Mouse (Mus musculus): Measurements from ENCODE around the gene Copa. TPM values are rescaled to one million over a fixed set of nuclear protein-coding genes. Genes with fewer than 3 reads are reported as not detected.
A peak's percentile ranks its signal among the peaks of the same experiment; 100 is the strongest.

The Copa gene
- 25.0 and 46.0 TPM in 2 replicates for polyA plus RNA-seq (2012; rRNA removed)

GRCm38 (mm10) chr1:172082101-172082898, at the start of gene Copa, which contains the start of gene Ncstn:
Gene Copa, plus strand, starts transcription at chr1:172082529.
Gene Ncstn, minus strand, starts transcription at chr1:172082795.
- Histone ChIP-seq H3K27ac (ENCODE audit: insufficient read depth, low read depth, low read length) (peak within 1 kb of the TSS; percentile 54), H3K4me1 (ENCODE audit: control insufficient read depth, insufficient read depth, insufficient read length, low read length) (peaks cover 5% of the 10 kb centered on the region), H3K4me3 (ENCODE audit: low read depth, low read length) (peak within 1 kb of the TSS; percentile 75), H3K36me3 (ENCODE audit: control insufficient read depth, insufficient read depth, low read length) (peaks cover 11% of the 10 kb centered on the region), H3K27me3 (ENCODE audit: control insufficient read depth, insufficient read depth, low read length) (no peaks in the 10 kb centered on the region)
- under 1% methylated on average over 40 of the region's 40 CpGs for WGBS
- no peak for TF ChIP-seq CTCF (IDR thresholded peaks at IDR 0.05; ENCODE audit: extremely low read depth, insufficient read length, insufficient replicate concordance, low read depth, low read length)
- peak; percentile 84; the same call in 1 of the 2 replicates for TF ChIP-seq POLR2A (IDR thresholded peaks at IDR 0.05; ENCODE audit: low read depth, low read length)

- Histone ChIP-seq H3K4me3 (ENCODE audit: low read depth, low read length) (no peak overlapping the region), H3K36me3 (ENCODE audit: control insufficient read depth, insufficient read depth, low read length) (no peaks in the 10 kb centered on the region), H3K27me3 (ENCODE audit: control insufficient read depth, insufficient read depth, low read length) (no peaks in the 10 kb centered on the region), H3K27ac (ENCODE audit: insufficient read depth, low read depth, low read length) (no peak overlapping the region), H3K4me1 (ENCODE audit: control insufficient read depth, insufficient read depth, insufficient read length, low read length) (no peaks in the 10 kb centered on the region)
- WGBS = 62% methylated on average over 8 of the region's 8 CpGs
- TF ChIP-seq POLR2A (IDR thresholded peaks at IDR 0.05; ENCODE audit: low read depth, low read length) (no peak), CTCF (IDR thresholded peaks at IDR 0.05; ENCODE audit: extremely low read depth, insufficient read length, insufficient replicate concordance, low read depth, low read length) (no peak)
Measured at GRCm38 (mm10) chr1:172046410-172046809, 35.9 kb upstream of the Copa start.

GRCm38 (mm10) chr1:172046938-172047337, 35.4 kb upstream of the Copa start:
- H3K4me3 ChIP-seq (ENCODE audit: low read depth, low read length) = no peak overlapping the region
- WGBS = 17% methylated on average over 5 of the region's 5 CpGs
- H3K36me3 ChIP-seq (ENCODE audit: control insufficient read depth, insufficient read depth, low read length) = no peaks in the 10 kb centered on the region
- no peak overlapping the region for H3K27ac ChIP-seq (ENCODE audit: insufficient read depth, low read depth, low read length)
- no peaks in the 10 kb centered on the region for H3K4me1 ChIP-seq (ENCODE audit: control insufficient read depth, insufficient read depth, insufficient read length, low read length)
- H3K27me3 ChIP-seq (ENCODE audit: control insufficient read depth, insufficient read depth, low read length) = no peaks in the 10 kb centered on the region
- TF ChIP-seq CTCF (IDR thresholded peaks at IDR 0.05; ENCODE audit: extremely low read depth, insufficient read length, insufficient replicate concordance, low read depth, low read length) (peak; percentile 97; the same call in 1 of the 2 replicates), POLR2A (IDR thresholded peaks at IDR 0.05; ENCODE audit: low read depth, low read length) (no peak)

DNA sequence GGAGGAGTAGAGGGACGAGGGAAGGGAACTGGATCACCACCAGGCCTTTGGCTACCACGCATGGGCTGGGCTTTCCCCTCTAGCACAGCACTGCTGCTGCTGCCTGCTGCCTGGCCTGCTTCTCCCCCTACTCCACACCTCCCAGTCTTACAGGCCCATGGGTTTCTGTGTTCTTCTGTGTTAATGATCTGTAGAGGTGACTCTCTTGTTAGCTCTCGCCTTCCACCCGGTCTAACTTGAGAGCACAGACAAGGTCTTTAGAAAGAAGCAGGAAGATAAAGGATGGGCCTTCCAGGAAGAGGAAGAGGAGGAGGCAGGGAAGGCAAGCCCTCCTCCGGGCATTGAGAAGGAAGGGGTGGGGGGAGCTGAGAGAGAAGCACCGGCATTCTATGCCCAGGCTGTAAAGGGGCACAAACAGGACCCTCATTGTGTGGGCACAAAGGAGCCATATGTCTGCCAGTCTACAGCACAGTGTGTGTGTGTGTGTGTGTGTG, 34.0 kb upstream of the Copa start:
- Histone ChIP-seq H3K36me3 (ENCODE audit: control insufficient read depth, insufficient read depth, low read length) (no peaks in the 10 kb centered on the region), H3K4me1 (ENCODE audit: control insufficient read depth, insufficient read depth, insufficient read length, low read length) (no peaks in the 10 kb centered on the region; the same call in 1 of the 2 replicates), H3K4me3 (ENCODE audit: low read depth, low read length) (0 out of 2 replicates have a peak overlapping the region, but pooled peaks have one; percentile 12), H3K27ac (ENCODE audit: insufficient read depth, low read depth, low read length) (no peak overlapping the region), H3K27me3 (ENCODE audit: control insufficient read depth, insufficient read depth, low read length) (peaks cover under 1% of the 10 kb centered on the region; the same call in 1 of the 2 replicates)
- 56% methylated on average over 6 of the region's 6 CpGs for WGBS
- TF ChIP-seq POLR2A (IDR thresholded peaks at IDR 0.05; ENCODE audit: low read depth, low read length) (no peak), CTCF (IDR thresholded peaks at IDR 0.05; ENCODE audit: extremely low read depth, insufficient read length, insufficient replicate concordance, low read depth, low read length) (no peak)

GRCm38 (mm10) chr1:172049131-172049782, 33.1 kb upstream of the Copa start:
- 44% methylated on average over 13 of the region's 13 CpGs for WGBS
- no peak overlapping the region for H3K4me3 ChIP-seq (ENCODE audit: low read depth, low read length)
- peaks cover 5% of the 10 kb centered on the region for H3K4me1 ChIP-seq (ENCODE audit: control insufficient read depth, insufficient read depth, insufficient read length, low read length)
- TF ChIP-seq CTCF (IDR thresholded peaks at IDR 0.05; ENCODE audit: extremely low read depth, insufficient read length, insufficient replicate concordance, low read depth, low read length) = no peak
- no peak for TF ChIP-seq POLR2A (IDR thresholded peaks at IDR 0.05; ENCODE audit: low read depth, low read length)
- no peaks in the 10 kb centered on the region for H3K36me3 ChIP-seq (ENCODE audit: control insufficient read depth, insufficient read depth, low read length)
- no peak overlapping the region for H3K27ac ChIP-seq (ENCODE audit: insufficient read depth, low read depth, low read length)
- peaks cover 9% of the 10 kb centered on the region; the same call in 1 of the 2 replicates for H3K27me3 ChIP-seq (ENCODE audit: control insufficient read depth, insufficient read depth, low read length)

DNA sequence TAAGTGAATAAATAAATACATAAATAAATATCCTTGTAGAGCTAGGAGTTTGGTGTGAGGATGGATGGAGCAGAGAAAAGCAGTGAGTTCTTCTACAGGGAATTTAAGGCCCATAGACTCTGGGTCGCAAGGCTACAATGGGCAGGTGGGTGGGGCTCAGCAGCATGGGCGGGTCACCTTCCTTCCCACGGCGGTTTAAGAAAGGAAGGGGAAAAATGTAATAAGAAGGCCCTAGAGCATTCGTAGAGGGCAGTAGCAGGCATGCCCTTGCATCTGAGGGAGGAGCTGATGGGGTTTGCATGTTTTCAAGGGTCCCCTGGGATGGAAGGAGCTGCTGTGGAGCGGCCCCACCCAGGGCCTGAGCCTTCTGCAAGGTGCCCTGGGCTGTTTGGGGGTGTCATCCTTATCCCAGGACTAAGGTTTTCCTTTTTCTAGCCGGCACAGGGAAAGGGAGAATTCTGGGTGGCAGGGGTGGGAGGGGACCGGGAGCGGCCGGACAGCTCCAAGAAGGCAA, 29.5 kb upstream of the Copa start:
- H3K27me3 ChIP-seq (ENCODE audit: control insufficient read depth, insufficient read depth, low read length) = peaks cover 11% of the 10 kb centered on the region; the same call in 1 of the 2 replicates
- H3K27ac ChIP-seq (ENCODE audit: insufficient read depth, low read depth, low read length) = no peak overlapping the region
- no peak overlapping the region for H3K4me3 ChIP-seq (ENCODE audit: low read depth, low read length)
- TF ChIP-seq POLR2A (IDR thresholded peaks at IDR 0.05; ENCODE audit: low read depth, low read length) = no peak
- TF ChIP-seq CTCF (IDR thresholded peaks at IDR 0.05; ENCODE audit: extremely low read depth, insufficient read length, insufficient replicate concordance, low read depth, low read length) = no peak
- no peaks in the 10 kb centered on the region for H3K36me3 ChIP-seq (ENCODE audit: control insufficient read depth, insufficient read depth, low read length)
- peaks cover 9% of the 10 kb centered on the region for H3K4me1 ChIP-seq (ENCODE audit: control insufficient read depth, insufficient read depth, insufficient read length, low read length)
- WGBS = 23% methylated on average over 10 of the region's 10 CpGs
